Mouse (Mus musculus) CD4-positive naive resting alpha-beta T cell, adult 76 days (primary cell): ENCODE results near the gene Msmp. TPM values are rescaled to one million over a fixed set of nuclear protein-coding genes. Genes with fewer than 3 reads are reported as not detected.

Experiments
- total RNA-seq: library from RNA; stranded (reverse); gene quantifications from one replicate; pipeline ENCODE4 v1.2.4, GENCODE M21; 2023

The Msmp gene
- not detected for total RNA-seq

GRCm38 (mm10) chr4:43584444-43585416 is at the start of gene Msmp:
TSS of gene Msmp (minus strand) at chr4:43584494.

GRCm38 (mm10) chr4:43631046-43631955 is 47.0 kb upstream of the Msmp start, which contains the start of gene Npr2:
TSS of gene Npr2 (plus strand) at chr4:43631935.

GRCm38 (mm10) chr4:43578376-43579204 is 5.7 kb downstream of the Msmp start, which contains the start of the genes Rgp1 and Gba2:
TSS of gene Rgp1 (plus strand) at chr4:43578715.
TSS of gene Gba2 (minus strand) at chr4:43578873.

GRCm38 (mm10) chr4:43561997-43562768 is 22.1 kb downstream of the Msmp start, which contains the start of the genes Creb3 and Tln1:
TSS of gene Creb3 (plus strand) at chr4:43562332.
TSS of gene Tln1 (minus strand) at chr4:43562691.

Other genes starting within 250 kb of the Msmp start
- gene Rusc2, start 202.5 kb downstream of the Msmp start, total RNA-seq: 0.59 TPM
- not detected for gene Fam166b, start 155.4 kb downstream of the Msmp start, total RNA-seq
- 35.3 TPM for gene Tesk1, start 142.6 kb downstream of the Msmp start, total RNA-seq
- gene Cd72, start 129.9 kb downstream of the Msmp start, total RNA-seq: 48.5 TPM
- gene Sit1, start 100.8 kb downstream of the Msmp start, total RNA-seq: 60.7 TPM
- 21.2 TPM for gene Ccdc107, start 91.6 kb downstream of the Msmp start, total RNA-seq
- gene Arhgef39, start 84.8 kb downstream of the Msmp start, total RNA-seq: 3.0 TPM
- gene Car9, start 77.5 kb downstream of the Msmp start, total RNA-seq: not detected
- gene Tpm2, start 60.7 kb downstream of the Msmp start, total RNA-seq: not detected
- 73.3 TPM for gene Creb3, start 22.2 kb downstream of the Msmp start, total RNA-seq
- gene Tln1, start 21.8 kb downstream of the Msmp start, total RNA-seq: 270 TPM
- 34.1 TPM for gene Rgp1, start 5.8 kb downstream of the Msmp start, total RNA-seq
- gene Gba2, start 5.6 kb downstream of the Msmp start, total RNA-seq: 26.5 TPM
- not detected for gene Npr2, start 47.4 kb upstream of the Msmp start, total RNA-seq
- 0.62 TPM for gene Spag8, start 69.1 kb upstream of the Msmp start, total RNA-seq
- gene Hint2, start 72.0 kb upstream of the Msmp start, total RNA-seq: 17.1 TPM
- gene Tmem8b, start 84.5 kb upstream of the Msmp start, total RNA-seq: 4.6 TPM
- gene Fam221b, start 84.7 kb upstream of the Msmp start, total RNA-seq: not detected
- gene Olfr70, start 116.3 kb upstream of the Msmp start, total RNA-seq: not detected
- gene Olfr71, start 125.8 kb upstream of the Msmp start, total RNA-seq: not detected
- gene Hrct1, start 142.7 kb upstream of the Msmp start, total RNA-seq: not detected
- not detected for gene Spaar, start 145.5 kb upstream of the Msmp start, total RNA-seq
- gene Olfr159, start 186.5 kb upstream of the Msmp start, total RNA-seq: not detected
- not detected for gene Olfr156, start 239.4 kb upstream of the Msmp start, total RNA-seq